Mouse (Mus musculus): Measurements from ENCODE around the gene Olfr403. TPM values are rescaled to one million over a fixed set of nuclear protein-coding genes. Genes with fewer than 3 reads are reported as not detected.
"Not testable (repeated sequence)": the region's sequence is repeated elsewhere in the genome, so short reads cannot be mapped to it uniquely, and the experiment has no call there.

Gene Olfr403
- not detected in 2 replicates for polyA plus RNA-seq (2015; fragmentation: Nextera tagmentation; extraction: Ambion mirVana)

GRCm38 (mm10) chr11:74185949-74186348 is at the start of gene Olfr403:
Gene Olfr403 (plus strand): TSS chr11:74186249.
- Histone ChIP-seq H3K4me1 (replicated peaks) (no peaks in the 10 kb centered on the region), H3K4me2 (replicated peaks) (no peak within 1 kb of the TSS), H3K9me3 (peaks cover 21% of the 10 kb centered on the region), H3K4me3 (replicated peaks) (no peak within 1 kb of the TSS), H3K36me3 (no peaks in the 10 kb centered on the region), H3K27me3 (no peaks in the 10 kb centered on the region), H3K27ac (no peak within 1 kb of the TSS), H3K9ac (replicated peaks) (no peak within 1 kb of the TSS)
- ATAC-seq = no peak

- H3K36me3 ChIP-seq; H3K4me2 ChIP-seq (replicated peaks); H3K27me3 ChIP-seq; H3K9ac ChIP-seq (replicated peaks); H3K4me1 ChIP-seq (replicated peaks); ATAC-seq; H3K27ac ChIP-seq; H3K4me3 ChIP-seq (replicated peaks): not testable (repeated sequence)
- peaks cover 57% of the 10 kb centered on the region for H3K9me3 ChIP-seq
- WGBS = 17% methylated on average over 1 of the region's 1 CpGs
These were observed 46.0 kb upstream of the Olfr403 start for GRCm38 (mm10) chr11:74140001-74140400.

DNA sequence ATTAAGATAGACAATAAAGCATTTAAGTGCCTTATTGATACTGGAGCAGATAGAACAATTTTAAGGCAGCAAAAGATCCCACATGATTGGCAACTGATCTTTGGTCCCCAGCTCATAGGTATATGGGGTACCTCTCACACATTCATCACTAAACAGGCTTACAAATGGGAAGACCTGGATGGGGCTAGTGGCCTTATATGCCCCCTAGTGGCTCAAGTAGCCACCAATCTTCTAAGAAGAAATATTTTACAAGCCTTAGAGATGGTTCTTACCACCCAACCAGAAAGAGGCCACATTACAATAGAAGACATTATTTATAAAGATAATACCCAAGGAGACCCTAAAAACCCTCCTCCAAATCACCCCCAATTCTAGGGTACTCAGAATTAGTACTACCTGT is 40.2 kb upstream of the Olfr403 start:
- no peak for ATAC-seq
- Histone ChIP-seq H3K27me3 (no peaks in the 10 kb centered on the region), H3K9me3 (peaks cover 33% of the 10 kb centered on the region), H3K36me3 (no peaks in the 10 kb centered on the region), H3K9ac (replicated peaks) (no peak overlapping the region), H3K27ac (no peak overlapping the region), H3K4me1 (replicated peaks) (no peaks in the 10 kb centered on the region), H3K4me3 (replicated peaks) (no peak overlapping the region), H3K4me2 (replicated peaks) (no peak overlapping the region)

GRCm38 (mm10) chr11:74153229-74153628 is 32.8 kb upstream of the Olfr403 start, which contains the start of gene Olfr402:
Gene Olfr402 (plus strand): TSS chr11:74153529.
- H3K27ac ChIP-seq = no peak within 1 kb of the TSS
- no peak within 1 kb of the TSS for H3K4me3 ChIP-seq (replicated peaks)
- no peak within 1 kb of the TSS for H3K4me2 ChIP-seq (replicated peaks)
- H3K9ac ChIP-seq (replicated peaks) = no peak within 1 kb of the TSS
- peaks cover 26% of the 10 kb centered on the region for H3K9me3 ChIP-seq
- H3K36me3 ChIP-seq = no peaks in the 10 kb centered on the region
- no peaks in the 10 kb centered on the region for H3K27me3 ChIP-seq
- WGBS = 57% methylated on average over 3 of the region's 3 CpGs
- ATAC-seq = no peak
- H3K4me1 ChIP-seq (replicated peaks) = no peaks in the 10 kb centered on the region

DNA sequence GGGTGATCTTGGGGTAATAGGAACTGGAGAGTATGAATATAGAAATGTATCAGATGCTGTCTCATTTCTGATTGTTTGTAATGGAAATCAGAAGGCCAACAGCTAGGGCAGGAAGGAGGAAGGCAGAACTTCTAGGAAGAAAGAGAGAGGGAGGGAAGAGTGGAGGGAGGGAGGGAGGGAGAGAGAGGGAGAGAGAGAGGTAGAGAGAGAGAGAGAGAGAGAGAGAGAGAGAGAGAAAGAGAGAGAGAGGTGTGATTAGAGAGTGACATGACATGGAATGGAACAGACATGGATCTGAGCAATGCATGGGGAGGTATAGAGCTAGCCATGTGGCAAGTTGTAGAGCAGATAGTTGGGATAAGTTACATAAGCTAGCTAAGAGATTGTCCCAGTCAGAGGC is 17.3 kb upstream of the Olfr403 start:
- Histone ChIP-seq H3K9me3 (peaks cover 12% of the 10 kb centered on the region), H3K4me2 (replicated peaks) (no peak overlapping the region), H3K4me1 (replicated peaks) (no peaks in the 10 kb centered on the region), H3K9ac (replicated peaks) (no peak overlapping the region), H3K4me3 (replicated peaks) (no peak overlapping the region), H3K27ac (no peak overlapping the region), H3K36me3 (no peaks in the 10 kb centered on the region), H3K27me3 (no peaks in the 10 kb centered on the region)
- no peak for ATAC-seq

DNA sequence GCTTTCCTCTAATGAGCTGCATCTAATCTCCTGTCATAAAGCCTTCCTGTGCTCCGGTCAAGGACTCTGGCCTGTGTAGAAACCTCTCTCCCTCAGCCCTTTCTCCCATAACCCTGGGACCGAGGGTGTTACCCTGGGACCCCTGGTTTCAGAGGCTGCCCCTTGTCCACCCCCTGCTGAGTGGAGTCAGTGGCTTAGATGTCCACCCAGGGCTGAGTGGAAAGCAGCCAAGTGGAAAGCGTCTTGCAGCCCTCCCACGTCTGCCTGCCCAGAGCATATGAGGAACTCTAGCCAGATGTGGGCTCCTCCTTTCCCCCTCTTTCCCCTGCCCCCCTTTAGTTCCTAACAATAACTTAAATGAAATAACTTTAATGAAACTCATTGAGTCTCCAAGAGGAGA is 2.9 kb upstream of the Olfr403 start:
- Histone ChIP-seq H3K9me3 (peaks cover 23% of the 10 kb centered on the region), H3K9ac (replicated peaks) (no peak overlapping the region), H3K36me3 (no peaks in the 10 kb centered on the region), H3K4me2 (replicated peaks) (no peak overlapping the region), H3K4me1 (replicated peaks) (no peaks in the 10 kb centered on the region), H3K27me3 (no peaks in the 10 kb centered on the region), H3K4me3 (replicated peaks) (no peak overlapping the region), H3K27ac (no peak overlapping the region)
- ATAC-seq = no peak
- whole genome bisulfite sequencing = 83% methylated on average over 4 of the region's 4 CpGs

- Histone ChIP-seq H3K9me3 (peaks cover 24% of the 10 kb centered on the region), H3K4me1 (replicated peaks) (no peaks in the 10 kb centered on the region), H3K9ac (replicated peaks) (no peak overlapping the region), H3K27me3 (no peaks in the 10 kb centered on the region), H3K27ac (no peak overlapping the region), H3K4me2 (replicated peaks) (no peak overlapping the region), H3K4me3 (replicated peaks) (no peak overlapping the region), H3K36me3 (no peaks in the 10 kb centered on the region)
- no peak for ATAC-seq
- 79% methylated on average over 4 of the region's 4 CpGs for WGBS
These were observed 2.3 kb upstream of the Olfr403 start for GRCm38 (mm10) chr11:74183745-74184144.

DNA sequence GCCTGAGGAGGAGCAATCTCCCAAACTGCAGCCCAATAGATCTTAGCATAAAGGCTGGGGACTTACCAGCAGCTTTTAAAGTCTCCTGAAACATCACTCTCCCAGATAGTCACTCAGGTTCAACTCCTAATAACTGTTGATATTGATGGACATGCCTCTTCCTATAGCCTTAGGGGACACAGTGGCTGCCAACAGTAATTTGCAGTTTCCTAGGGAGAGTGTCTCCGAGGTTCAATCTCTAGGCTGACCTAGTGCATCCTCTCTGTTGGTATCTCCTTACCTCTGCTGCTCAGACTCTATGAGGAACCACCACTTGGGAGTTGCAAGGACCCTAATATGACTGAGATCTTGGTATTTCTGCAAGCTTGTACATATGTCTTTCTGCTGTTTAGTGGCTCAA is 25.2 kb downstream of the Olfr403 start, which contains the start of gene Olfr43:
Gene Olfr43, minus strand, starts transcription at position 101 of the 400 bp plus-strand sequence.
- H3K27ac ChIP-seq = no peak within 1 kb of the TSS
- ATAC-seq = no peak
- H3K4me3 ChIP-seq (replicated peaks) = no peak within 1 kb of the TSS
- H3K9ac ChIP-seq (replicated peaks) = no peak within 1 kb of the TSS
- H3K27me3 ChIP-seq = no peaks in the 10 kb centered on the region
- no peaks in the 10 kb centered on the region for H3K4me1 ChIP-seq (replicated peaks)
- H3K9me3 ChIP-seq = peaks cover 16% of the 10 kb centered on the region; the same call in 1 of the 2 replicates
- no peaks in the 10 kb centered on the region for H3K36me3 ChIP-seq
- 57% methylated on average over 1 of the region's 1 CpGs for WGBS
- H3K4me2 ChIP-seq (replicated peaks) = no peak within 1 kb of the TSS

- no peaks in the 10 kb centered on the region for H3K36me3 ChIP-seq
- peaks cover 20% of the 10 kb centered on the region for H3K9me3 ChIP-seq
- no peak overlapping the region for H3K9ac ChIP-seq (replicated peaks)
- WGBS = 87% methylated on average over 3 of the region's 3 CpGs
- no peaks in the 10 kb centered on the region for H3K4me1 ChIP-seq (replicated peaks)
- H3K27me3 ChIP-seq = no peaks in the 10 kb centered on the region
- no peak for ATAC-seq
- H3K4me2 ChIP-seq (replicated peaks) = no peak overlapping the region
- no peak overlapping the region for H3K27ac ChIP-seq
- no peak overlapping the region for H3K4me3 ChIP-seq (replicated peaks)
These were observed 55.2 kb downstream of the Olfr403 start for GRCm38 (mm10) chr11:74241201-74241600.

Other genes with a start within 250 kb of the Olfr403 start
- not detected in 2 replicates for gene Olfr23, start 249.6 kb upstream of the Olfr403 start, polyA plus RNA-seq (2015; fragmentation: Nextera tagmentation; extraction: Ambion mirVana)
- not detected in 2 replicates for gene Olfr397, start 225.4 kb upstream of the Olfr403 start, polyA plus RNA-seq (2015; fragmentation: Nextera tagmentation; extraction: Ambion mirVana)
- gene Olfr398, start 195.8 kb upstream of the Olfr403 start, polyA plus RNA-seq (2015; fragmentation: Nextera tagmentation; extraction: Ambion mirVana) = 0.03 TPM in 1 of 2 replicates, not detected in the other
- gene Olfr139, start 129.7 kb upstream of the Olfr403 start, polyA plus RNA-seq (2015; fragmentation: Nextera tagmentation; extraction: Ambion mirVana) = not detected in 2 replicates
- not detected in 2 replicates for gene Olfr399, start 129.6 kb upstream of the Olfr403 start, polyA plus RNA-seq (2015; fragmentation: Nextera tagmentation; extraction: Ambion mirVana)
- not detected in 2 replicates for gene Zfp616, start 116.3 kb upstream of the Olfr403 start, polyA plus RNA-seq (2015; fragmentation: Nextera tagmentation; extraction: Ambion mirVana)
- not detected in 2 replicates for gene Olfr401, start 72.5 kb upstream of the Olfr403 start, polyA plus RNA-seq (2015; fragmentation: Nextera tagmentation; extraction: Ambion mirVana)
- not detected in 2 replicates for gene Olfr402, start 32.7 kb upstream of the Olfr403 start, polyA plus RNA-seq (2015; fragmentation: Nextera tagmentation; extraction: Ambion mirVana)
- not detected in 2 replicates for gene Olfr43, start 25.1 kb downstream of the Olfr403 start, polyA plus RNA-seq (2015; fragmentation: Nextera tagmentation; extraction: Ambion mirVana)
- gene Olfr406, start 73.6 kb downstream of the Olfr403 start, polyA plus RNA-seq (2015; fragmentation: Nextera tagmentation; extraction: Ambion mirVana) = not detected in 2 replicates
- not detected in 2 replicates for gene Olfr59, start 97.5 kb downstream of the Olfr403 start, polyA plus RNA-seq (2015; fragmentation: Nextera tagmentation; extraction: Ambion mirVana)
- not detected in 2 replicates for gene Olfr410, start 151.8 kb downstream of the Olfr403 start, polyA plus RNA-seq (2015; fragmentation: Nextera tagmentation; extraction: Ambion mirVana)
- gene Olfr411, start 166.4 kb downstream of the Olfr403 start, polyA plus RNA-seq (2015; fragmentation: Nextera tagmentation; extraction: Ambion mirVana) = not detected in 2 replicates
- not detected in 2 replicates for gene Olfr412, start 175.8 kb downstream of the Olfr403 start, polyA plus RNA-seq (2015; fragmentation: Nextera tagmentation; extraction: Ambion mirVana)